Mouse (Mus musculus): ENCODE measurements around the gene B230118H07Rik. TPM values are rescaled to one million over a fixed set of nuclear protein-coding genes. Genes with fewer than 3 reads are reported as not detected.
A peak's percentile ranks its signal among the peaks of the same experiment; 100 is the strongest.

Gene B230118H07Rik
- total and polyA plus RNA-seq, 3 experiments = 5.0 to 12.6 (median 9.7) TPM

DNA sequence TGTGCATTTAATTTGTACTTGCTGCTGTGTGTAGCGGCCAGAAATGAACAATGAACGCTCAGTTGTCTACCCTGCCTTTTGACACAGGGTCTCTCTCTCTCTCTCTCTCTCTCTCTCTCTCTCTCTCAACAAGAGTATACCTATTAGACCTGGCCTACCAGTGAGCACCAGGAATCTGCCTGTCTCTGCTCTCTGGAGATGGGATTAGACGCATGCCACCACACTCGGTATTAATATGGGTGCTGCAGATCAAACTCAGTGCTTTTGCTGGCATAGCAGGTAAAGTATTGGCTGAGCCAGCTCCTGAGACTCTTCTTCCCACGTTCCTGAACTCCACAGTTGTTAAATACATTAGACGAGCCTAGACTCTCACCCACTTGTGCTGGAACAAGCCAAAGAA, 100.5 kb downstream of the B230118H07Rik start:
- dilution Hi-C loops (cut with MboI; ENCODE audit: extremely low pct_ligation_motif_present, extremely low pct_unique_long_range_greater_than_20kb, low sequenced_read_pairs) (no loop called here), in situ Hi-C loops (cut with MboI; ENCODE audit: low pct_ligation_motif_present, low pct_unique_long_range_greater_than_20kb, low sequenced_read_pairs) (no loop called here)
- Histone ChIP-seq H3K27me3 (replicated peaks) (peaks cover 20% of the 10 kb centered on the region), H3K9me3 (replicated peaks; ENCODE audit: low read length) (no peaks in the 10 kb centered on the region), H3K4me1 (ENCODE audit: control insufficient read depth in 1 of 2, insufficient read depth in 2 of 2) (no peaks in the 10 kb centered on the region), H3K36me3 (replicated peaks in 1 of 2; ENCODE audit: control insufficient read depth in 1 of 2, insufficient read depth in 1 of 2, low read length in 1 of 2) (no peaks in the 10 kb centered on the region), H3K79me2 (replicated peaks; ENCODE audit: control insufficient read depth, extremely low read depth, insufficient read depth, poor library complexity, severe bottlenecking) (no peaks in the 10 kb centered on the region), H3K9ac (ENCODE audit: insufficient read depth, low read depth) (no peak overlapping the region), H3K4me2 (ENCODE audit: insufficient read depth, low read depth, poor library complexity, severe bottlenecking) (no peak overlapping the region), H3K4me3 (replicated peaks in 1 of 3; ENCODE audit: low read depth in 2 of 3, low read length in 2 of 3, poor library complexity in 1 of 3) (no peak overlapping the region), H3K27ac (ENCODE audit: insufficient read depth, low read depth) (no peak overlapping the region)
- TF ChIP-seq USF1 (IDR thresholded peaks at IDR 0.05; ENCODE audit: low read depth, low read length) (no peak), IRF4 (IDR thresholded peaks at IDR 0.05; ENCODE audit: low read depth, low read length) (no peak), ELF1 (IDR thresholded peaks at IDR 0.05; ENCODE audit: low read depth, low read length) (no peak), UBTF (IDR thresholded peaks at IDR 0.05; ENCODE audit: low read depth, low read length) (no peak), HCFC1 (IDR thresholded peaks at IDR 0.05; ENCODE audit: low read depth, low read length) (no peak), PAX5 (IDR thresholded peaks at IDR 0.05; ENCODE audit: low read length) (no peak), CHD1 (IDR thresholded peaks at IDR 0.05; ENCODE audit: low read depth, low read length) (no peak), ZMIZ1 (IDR thresholded peaks at IDR 0.05; ENCODE audit: low read depth, low read length) (no peak), MYC (IDR thresholded peaks at IDR 0.05; ENCODE audit: low read depth, low read length) (no peak), POLR2A (IDR thresholded peaks at IDR 0.05; ENCODE audit: low read depth, low read length) (no peak), SIN3A (IDR thresholded peaks at IDR 0.05; ENCODE audit: low read length) (no peak), BHLHE40 (IDR thresholded peaks at IDR 0.05; ENCODE audit: low read depth, low read length) (no peak), MAZ (IDR thresholded peaks at IDR 0.05; ENCODE audit: low read depth, low read length) (no peak), POLR2AphosphoS2 (IDR thresholded peaks at IDR 0.05; ENCODE audit: low read depth, low read length) (no peak), MEF2A (IDR thresholded peaks at IDR 0.05; ENCODE audit: borderline replicate concordance, low read depth, low read length) (no peak), EP300 (IDR thresholded peaks at IDR 0.05; ENCODE audit: low read length) (no peak), RCOR1 (conservative IDR thresholded peaks at IDR 0.05; ENCODE audit: low read depth, low read length) (no peak)
- no peak for DNase-seq (ENCODE audit: extremely low read depth)

DNA sequence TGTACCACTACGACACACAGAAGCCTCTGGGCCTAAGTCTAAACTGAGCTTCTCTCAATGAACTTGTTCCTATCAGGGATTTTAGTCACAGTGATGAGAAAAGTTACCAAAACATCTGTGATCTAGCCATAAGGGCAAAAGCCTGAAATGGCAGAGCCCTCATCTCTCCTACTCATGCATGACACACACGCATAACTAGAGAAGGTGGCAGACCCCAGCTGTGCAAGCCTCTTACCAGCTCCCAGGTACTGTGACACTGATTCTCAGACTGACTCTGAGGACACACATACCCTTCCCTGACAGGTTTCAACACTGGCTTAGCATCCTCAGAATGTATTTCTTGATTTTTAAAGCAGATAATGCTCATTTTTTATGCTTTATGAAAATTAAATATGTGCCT, 103.7 kb downstream of the B230118H07Rik start:
- dilution Hi-C loops (cut with MboI; ENCODE audit: extremely low pct_ligation_motif_present, extremely low pct_unique_long_range_greater_than_20kb, low sequenced_read_pairs) = no loop called here
- TF ChIP-seq UBTF (IDR thresholded peaks at IDR 0.05; ENCODE audit: low read depth, low read length) (no peak), EP300 (IDR thresholded peaks at IDR 0.05; ENCODE audit: low read length) (no peak), BHLHE40 (IDR thresholded peaks at IDR 0.05; ENCODE audit: low read depth, low read length) (no peak), POLR2AphosphoS2 (IDR thresholded peaks at IDR 0.05; ENCODE audit: low read depth, low read length) (no peak), JUN (IDR thresholded peaks at IDR 0.05; ENCODE audit: insufficient read depth, low read depth, low read length) (no peak), KAT2A (IDR thresholded peaks at IDR 0.05; ENCODE audit: insufficient replicate concordance, low read length) (no peak), JUND (conservative IDR thresholded peaks at IDR 0.05; ENCODE audit: low read depth, low read length) (no peak), RAD21 (IDR thresholded peaks at IDR 0.05; ENCODE audit: low read depth, low read length) (no peak), SIN3A (IDR thresholded peaks at IDR 0.05; ENCODE audit: low read length) (no peak), CTCF (conservative IDR thresholded peaks at IDR 0.05 in 1 of 2, IDR thresholded peaks at IDR 0.05 in 1 of 2; ENCODE audit: low read depth in 2 of 2, low read length in 2 of 2) (no peak), MEF2A (IDR thresholded peaks at IDR 0.05; ENCODE audit: borderline replicate concordance, low read depth, low read length) (no peak), IRF4 (IDR thresholded peaks at IDR 0.05; ENCODE audit: low read depth, low read length) (no peak), MYC (IDR thresholded peaks at IDR 0.05; ENCODE audit: low read depth, low read length) (no peak), MAFK (IDR thresholded peaks at IDR 0.05; ENCODE audit: insufficient replicate concordance, low read length) (no peak), SMC3 (IDR thresholded peaks at IDR 0.05; ENCODE audit: low read depth, low read length) (no peak), POLR2A (IDR thresholded peaks at IDR 0.05; ENCODE audit: low read depth, low read length) (no peak), RCOR1 (conservative IDR thresholded peaks at IDR 0.05; ENCODE audit: low read depth, low read length) (no peak), ETS1 (conservative IDR thresholded peaks at IDR 0.05; ENCODE audit: low read depth, low read length) (no peak), TCF12 (IDR thresholded peaks at IDR 0.05; ENCODE audit: low read depth, low read length) (no peak), ZMIZ1 (IDR thresholded peaks at IDR 0.05; ENCODE audit: low read depth, low read length) (no peak)
- H3K9ac ChIP-seq (ENCODE audit: insufficient read depth, low read depth) = no peak overlapping the region
- H3K36me3 ChIP-seq (replicated peaks in 1 of 2; ENCODE audit: control insufficient read depth in 1 of 2, insufficient read depth in 1 of 2, low read length in 1 of 2) = no peaks in the 10 kb centered on the region
- H3K27me3 ChIP-seq (replicated peaks) = peaks cover 15% of the 10 kb centered on the region
- H3K27ac ChIP-seq (ENCODE audit: insufficient read depth, low read depth) = no peak overlapping the region
- no peaks in the 10 kb centered on the region for H3K9me3 ChIP-seq (replicated peaks; ENCODE audit: low read length)
- no peaks in the 10 kb centered on the region for H3K79me2 ChIP-seq (replicated peaks; ENCODE audit: control insufficient read depth, extremely low read depth, insufficient read depth, poor library complexity, severe bottlenecking)
- no peaks in the 10 kb centered on the region for H3K4me1 ChIP-seq (ENCODE audit: control insufficient read depth in 1 of 2, insufficient read depth in 2 of 2)
- in situ Hi-C loops (cut with MboI; ENCODE audit: low pct_ligation_motif_present, low pct_unique_long_range_greater_than_20kb, low sequenced_read_pairs) = no loop called here
- H3K4me2 ChIP-seq (ENCODE audit: insufficient read depth, low read depth, poor library complexity, severe bottlenecking) = no peak overlapping the region
- DNase-seq (ENCODE audit: extremely low read depth) = peak; percentile 2
- H3K4me3 ChIP-seq (replicated peaks in 1 of 3; ENCODE audit: low read depth in 2 of 3, low read length in 2 of 3, poor library complexity in 1 of 3) = no peak overlapping the region
